Mouse (Mus musculus): ENCODE results near the gene Negr1.

DNA sequence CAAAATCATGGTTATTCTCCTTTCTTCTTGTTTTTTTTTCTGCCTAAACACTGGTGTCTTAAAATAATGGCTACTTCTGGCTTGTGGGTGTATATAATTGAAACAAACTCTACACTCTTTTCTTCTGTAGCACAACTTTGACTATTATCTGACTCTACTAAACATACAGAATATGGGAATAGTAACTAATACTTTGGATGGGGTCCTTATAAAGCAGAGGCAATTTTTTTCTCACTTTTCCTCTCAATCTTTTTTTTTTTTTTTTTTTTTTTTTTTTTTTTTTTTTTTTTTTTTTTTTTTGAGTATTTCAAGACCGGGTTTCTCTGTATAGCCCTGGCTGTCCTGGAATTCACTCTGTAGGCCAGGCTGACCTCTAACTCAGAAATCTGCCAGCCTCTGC lies 772.6 kb downstream of the Negr1 start:
- TF ChIP-seq CTCF (conservative IDR thresholded peaks at IDR 0.05 in 1 of 2, IDR thresholded peaks at IDR 0.05 in 1 of 2; ENCODE audit: low read depth in 2 of 2, low read length in 2 of 2) (no peak), JUN (IDR thresholded peaks at IDR 0.05; ENCODE audit: insufficient read depth, low read depth, low read length) (no peak), MAX (IDR thresholded peaks at IDR 0.05; ENCODE audit: low read length) (no peak), TBP (conservative IDR thresholded peaks at IDR 0.05; ENCODE audit: low read depth, low read length) (no peak), POLR2A (IDR thresholded peaks at IDR 0.05; ENCODE audit: low read depth, low read length) (no peak)
